Mouse (Mus musculus) myocyte (in vitro differentiated cells): ENCODE results near the gene Kif26b. TPM values are rescaled to one million over a fixed set of nuclear protein-coding genes. Genes with fewer than 3 reads are reported as not detected.
A peak's percentile ranks its signal among the peaks of the same experiment; 100 is the strongest.

Source experiments
- H3K27me3 ChIP-seq: one replicate; pipeline ENCODE4 v1.6.1; 2011; ENCODE audit not compliant: control insufficient read depth, insufficient read depth, insufficient read length
- H3K36me3 ChIP-seq: one replicate; pipeline ENCODE4 v1.6.1; 2011; ENCODE audit not compliant: control insufficient read depth, insufficient read depth
- H3K4me2 ChIP-seq: one replicate; pipeline ENCODE4 v1.6.1; 2011; ENCODE audit warnings: low read depth, control low read depth
- H3K4me3 ChIP-seq: one replicate; pipeline ENCODE4 v1.5.1; 2011; ENCODE audit warnings: mild to moderate bottlenecking, control low read depth, moderate library complexity
- H3K79me2 ChIP-seq: one replicate; pipeline ENCODE4 v1.6.1; 2011; ENCODE audit not compliant: control insufficient read depth, insufficient read depth
- H3ac ChIP-seq: one replicate; pipeline ENCODE4 v1.6.1; 2011; ENCODE audit not compliant: control insufficient read depth, insufficient read length
- CEBPB ChIP-seq: IDR thresholded peaks from 2 replicates; pipeline ENCODE4 v1.6.1; 2011; ENCODE audit warnings: mild to moderate bottlenecking, moderate library complexity; ENCODE audit not compliant: poor library complexity, insufficient read depth, severe bottlenecking
- E2F4 ChIP-seq: IDR thresholded peaks from one replicate; pipeline ENCODE4 v1.6.1; 2011; ENCODE audit warnings: mild to moderate bottlenecking, control low read depth, moderate library complexity; ENCODE audit not compliant: insufficient read depth
- MAX ChIP-seq: IDR thresholded peaks from one replicate; pipeline ENCODE4 v1.6.1; 2011; ENCODE audit warnings: low read depth, mild to moderate bottlenecking, control low read depth
- MYOD1 ChIP-seq, 3 experiments: IDR thresholded peaks; one replicate each; pipeline ENCODE4 v1.6.1; 2011; ENCODE audit warnings: control low read depth in 2 of 3, low read depth in 2 of 3, mild to moderate bottlenecking in 2 of 3, moderate library complexity in 1 of 3; ENCODE audit not compliant: insufficient read length in 2 of 3, control insufficient read depth in 1 of 3
- MYOG ChIP-seq, 3 experiments: IDR thresholded peaks; one replicate each; pipeline ENCODE4 v1.6.1; 2011; ENCODE audit warnings: control low read depth in 2 of 3, low read depth in 2 of 3, mild to moderate bottlenecking in 2 of 3; ENCODE audit not compliant: insufficient read length in 2 of 3, control insufficient read depth in 1 of 3, insufficient read depth in 1 of 3
- POLR2A ChIP-seq: IDR thresholded peaks from one replicate; pipeline ENCODE4 v1.6.1; 2011; ENCODE audit warnings: low read depth, mild to moderate bottlenecking, control low read depth, moderate library complexity; ENCODE audit not compliant: insufficient read length
- POLR2AphosphoS2 ChIP-seq: IDR thresholded peaks from one replicate; pipeline ENCODE4 v1.6.1; 2011; ENCODE audit warnings: low read depth, control low read depth; ENCODE audit not compliant: insufficient read length
- REST ChIP-seq: IDR thresholded peaks from one replicate; pipeline ENCODE4 v1.6.1; 2011; ENCODE audit warnings: mild to moderate bottlenecking, control low read depth, moderate library complexity; ENCODE audit not compliant: insufficient read depth, insufficient read length
- SRF ChIP-seq: IDR thresholded peaks from one replicate; pipeline ENCODE4 v1.6.1; 2011; ENCODE audit warnings: low read depth; ENCODE audit not compliant: control insufficient read depth, insufficient read length
- TCF12 ChIP-seq: IDR thresholded peaks from one replicate; pipeline ENCODE4 v1.6.1; 2011; ENCODE audit warnings: mild to moderate bottlenecking, control low read depth; ENCODE audit not compliant: poor library complexity, insufficient read depth, severe bottlenecking
- TCF3 ChIP-seq: IDR thresholded peaks from one replicate; pipeline ENCODE4 v1.6.1; 2011; ENCODE audit warnings: low read depth, control low read depth; ENCODE audit not compliant: insufficient read length
- USF1 ChIP-seq: IDR thresholded peaks from one replicate; pipeline ENCODE4 v1.6.1; 2011; ENCODE audit warnings: low read depth, mild to moderate bottlenecking, control low read depth, moderate library complexity
- polyA plus RNA-seq: library from polyadenylated mRNA; unstranded; fragments of >200 nt; fragmentation: generic; extraction: Trizol; gene quantifications from one replicate; pipeline ENCODE4 v1.2.1, GENCODE M21; 2012; ENCODE audit warnings: missing spikeins

Gene Kif26b
- polyA plus RNA-seq, 1 experiment: 5.9 TPM

DNA sequence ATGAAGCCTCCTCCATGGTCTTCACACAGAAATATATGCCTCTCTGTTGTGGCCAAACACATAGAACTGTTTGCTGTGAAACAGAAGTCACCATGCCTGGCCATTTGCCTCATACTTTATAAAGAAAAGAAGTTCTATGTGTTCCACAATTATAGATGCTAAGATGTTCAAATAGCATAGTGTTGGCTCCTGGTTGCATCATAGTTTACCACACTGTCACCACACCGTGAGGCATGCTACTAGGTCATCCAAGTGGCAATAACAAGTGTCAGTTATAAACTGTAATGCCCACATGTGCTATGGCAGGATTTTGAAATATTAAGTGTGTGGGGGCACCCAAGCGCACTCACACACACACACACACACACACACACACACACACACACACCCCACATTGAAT is 236.7 kb downstream of the Kif26b start:
- Histone ChIP-seq H3ac (no peak overlapping the region), H3K79me2 (no peaks in the 10 kb centered on the region), H3K27me3 (no peaks in the 10 kb centered on the region), H3K4me2 (no peak overlapping the region), H3K36me3 (no peaks in the 10 kb centered on the region), H3K4me3 (no peak overlapping the region)
- no peak for TF ChIP-seq TCF12
- no peak for TF ChIP-seq POLR2A
- no peak for TF ChIP-seq MAX
- peak; percentile 88 for TF ChIP-seq CEBPB
- no peak for TF ChIP-seq TCF3
- TF ChIP-seq USF1: no peak
- TF ChIP-seq SRF: no peak
- no peak for TF ChIP-seq POLR2AphosphoS2

GRCm38 (mm10) chr1:178768976-178769375 is 240.1 kb downstream of the Kif26b start:
- no peak overlapping the region for H3K4me2 ChIP-seq
- H3K4me3 ChIP-seq: no peak overlapping the region
- TF ChIP-seq TCF12 (no peak), MYOG (IDR thresholded peaks at IDR 0.05; ENCODE audit: control insufficient read depth in 1 of 3, insufficient read depth in 1 of 3, insufficient read length in 2 of 3, low read depth in 2 of 3) (no peak), REST (no peak), CEBPB (no peak), USF1 (no peak), MYOD1 (IDR thresholded peaks at IDR 0.05; ENCODE audit: control insufficient read depth in 1 of 3, insufficient read length in 2 of 3, low read depth in 2 of 3) (no peak), SRF (no peak), MAX (no peak), POLR2A (no peak), TCF3 (no peak), E2F4 (no peak), POLR2AphosphoS2 (no peak)
- no peaks in the 10 kb centered on the region for H3K36me3 ChIP-seq
- H3K79me2 ChIP-seq: no peaks in the 10 kb centered on the region
- H3K27me3 ChIP-seq: no peaks in the 10 kb centered on the region
- H3ac ChIP-seq: no peak overlapping the region

DNA sequence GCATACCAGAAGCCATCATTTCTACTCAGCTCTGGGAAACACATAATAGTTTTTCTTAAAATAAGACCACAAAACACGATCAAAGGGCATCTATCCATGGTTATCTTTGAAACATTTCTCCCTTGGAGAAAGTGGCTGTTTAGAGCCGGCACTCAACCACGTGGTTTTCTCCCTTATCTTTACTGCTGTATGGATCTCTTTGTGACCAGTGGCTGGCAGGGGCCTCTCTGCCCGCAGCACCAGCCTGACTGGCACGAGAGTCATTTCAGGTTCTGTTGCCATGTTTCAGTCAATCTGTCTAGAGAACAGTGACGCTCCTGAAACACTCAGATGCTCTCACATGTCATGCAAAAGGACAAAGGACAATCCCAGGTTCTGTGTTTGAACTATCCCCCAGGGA is 241.1 kb downstream of the Kif26b start:
- H3K79me2 ChIP-seq: no peaks in the 10 kb centered on the region
- no peak overlapping the region for H3K4me2 ChIP-seq
- no peak for TF ChIP-seq E2F4
- no peak for TF ChIP-seq MYOG (IDR thresholded peaks at IDR 0.05; ENCODE audit: control insufficient read depth in 1 of 3, insufficient read depth in 1 of 3, insufficient read length in 2 of 3, low read depth in 2 of 3)
- TF ChIP-seq REST: no peak
- TF ChIP-seq CEBPB: no peak
- no peak for TF ChIP-seq TCF12
- TF ChIP-seq MYOD1 (IDR thresholded peaks at IDR 0.05; ENCODE audit: control insufficient read depth in 1 of 3, insufficient read length in 2 of 3, low read depth in 2 of 3): no peak
- TF ChIP-seq USF1: no peak
- TF ChIP-seq POLR2A: no peak
- no peak for TF ChIP-seq TCF3
- no peak for TF ChIP-seq POLR2AphosphoS2
- no peak for TF ChIP-seq MAX
- TF ChIP-seq SRF: no peak
- H3K36me3 ChIP-seq: no peaks in the 10 kb centered on the region
- H3K4me3 ChIP-seq: no peak overlapping the region
- no peaks in the 10 kb centered on the region for H3K27me3 ChIP-seq
- H3ac ChIP-seq: no peak overlapping the region

DNA sequence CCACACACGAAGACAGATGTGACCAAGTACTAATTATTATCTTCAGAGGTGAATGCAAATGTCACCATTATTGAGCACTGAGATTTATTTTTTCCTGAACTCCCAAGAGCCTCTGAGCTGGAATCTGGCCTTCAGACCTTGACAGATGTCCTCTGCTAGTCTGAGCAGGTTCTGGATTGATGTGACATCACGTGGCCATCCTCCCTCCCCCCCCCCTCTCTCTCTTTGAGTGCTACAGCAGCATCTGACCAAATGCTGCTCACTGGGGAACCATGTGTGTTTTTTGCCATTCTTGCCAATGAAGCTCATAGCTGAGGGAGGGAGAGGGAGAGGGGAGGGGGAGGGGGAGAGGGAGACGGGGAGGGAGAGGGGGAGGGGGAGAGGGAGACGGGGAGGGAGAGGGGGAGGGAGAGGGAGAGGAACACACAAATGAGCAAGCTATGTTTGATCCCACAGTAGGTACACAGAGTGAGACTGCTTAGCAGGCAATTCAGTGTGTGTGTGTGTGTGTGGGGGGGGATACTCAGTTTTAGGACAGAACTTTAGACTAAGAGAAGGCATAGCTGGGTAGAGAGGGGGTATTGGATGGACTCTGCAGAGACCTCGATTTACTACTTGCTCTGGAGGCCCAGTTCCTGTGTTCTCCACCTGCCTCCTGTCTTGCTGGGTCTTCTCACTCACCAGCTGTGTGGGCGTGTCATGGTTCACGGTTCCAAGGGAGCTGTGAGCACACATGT is 241.9 kb downstream of the Kif26b start:
- no peaks in the 10 kb centered on the region for H3K79me2 ChIP-seq
- peak in 1 of 3 experiments; percentile 7 for TF ChIP-seq MYOG (IDR thresholded peaks at IDR 0.05; ENCODE audit: control insufficient read depth in 1 of 3, insufficient read depth in 1 of 3, insufficient read length in 2 of 3, low read depth in 2 of 3)
- no peak for TF ChIP-seq POLR2A
- no peak overlapping the region for H3K4me3 ChIP-seq
- no peak overlapping the region for H3ac ChIP-seq
- H3K4me2 ChIP-seq: no peak overlapping the region
- no peaks in the 10 kb centered on the region for H3K27me3 ChIP-seq
- no peaks in the 10 kb centered on the region for H3K36me3 ChIP-seq

DNA sequence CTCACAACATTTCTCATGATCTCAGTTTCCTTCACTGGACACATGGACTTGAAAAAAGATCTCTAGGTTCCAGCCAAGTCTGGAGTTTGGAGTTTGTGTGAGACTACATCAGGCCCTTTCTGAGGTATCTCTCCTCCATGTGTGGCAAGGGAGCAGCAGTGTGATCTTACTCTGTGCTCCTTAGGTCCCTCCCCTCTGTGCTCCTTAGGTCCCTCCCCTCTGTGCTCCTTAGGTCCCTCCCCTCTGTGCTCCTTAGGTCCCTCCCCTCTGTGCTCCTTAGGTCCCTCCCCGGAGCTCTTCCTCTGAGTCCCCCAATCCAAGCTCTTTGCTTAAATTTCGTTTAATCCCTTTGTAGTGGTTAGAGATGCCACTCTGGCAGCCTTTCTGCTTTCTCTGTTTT is 250.8 kb downstream of the Kif26b start:
- Histone ChIP-seq H3K36me3 (no peaks in the 10 kb centered on the region), H3K27me3 (no peaks in the 10 kb centered on the region), H3ac (no peak overlapping the region), H3K79me2 (no peaks in the 10 kb centered on the region), H3K4me2 (no peak overlapping the region), H3K4me3 (no peak overlapping the region)
- TF ChIP-seq CEBPB (no peak), E2F4 (no peak), SRF (no peak), POLR2AphosphoS2 (no peak)
